Mouse (Mus musculus) hindbrain, embryonic 13.5 days (tissue): ENCODE measurements around the gene Dcun1d2. TPM values are rescaled to one million over a fixed set of nuclear protein-coding genes. Genes with fewer than 3 reads are reported as not detected.
A peak's percentile ranks its signal among the peaks of the same experiment; 100 is the strongest.

Source experiments
- ATAC-seq: fragments of 200-750 bp; cut with Nextera tagmentation; 2 replicates; pipeline ENCODE4 v1.8.0; 2017; ENCODE audit warnings: moderate TSS enrichment; ENCODE audit not compliant: low FRiP score
- H3K27ac ChIP-seq: fragments of 300-500 bp; sonication (generic); 2 replicates; pipeline ENCODE4 v1.5.1; 2015; ENCODE audit warnings: inconsistent platforms, mild to moderate bottlenecking, moderate library complexity
- H3K27me3 ChIP-seq: fragments of 300-500 bp; sonication (generic); 2 replicates; pipeline ENCODE4 v1.6.1; 2015; ENCODE audit warnings: mild to moderate bottlenecking, inconsistent platforms
- H3K36me3 ChIP-seq: fragments of 300-500 bp; sonication (generic); 2 replicates; pipeline ENCODE4 v1.6.1; 2015; ENCODE audit warnings: mild to moderate bottlenecking, inconsistent platforms
- H3K4me1 ChIP-seq: fragments of 300-500 bp; sonication (generic); replicated peaks from 2 replicates; pipeline ENCODE4 v1.6.1; 2015; ENCODE audit warnings: inconsistent platforms
- H3K4me2 ChIP-seq: fragments of 300-500 bp; sonication (generic); 2 replicates; pipeline ENCODE4 v1.6.1; 2015; ENCODE audit warnings: inconsistent platforms, mild to moderate bottlenecking, moderate library complexity
- H3K4me3 ChIP-seq: fragments of 300-500 bp; sonication (generic); 2 replicates; pipeline ENCODE4 v1.5.1; 2015; ENCODE audit warnings: mild to moderate bottlenecking, inconsistent platforms
- H3K9ac ChIP-seq: fragments of 300-500 bp; sonication (generic); 2 replicates; pipeline ENCODE4 v1.6.1; 2015; ENCODE audit warnings: mild to moderate bottlenecking, inconsistent platforms
- H3K9me3 ChIP-seq: fragments of 300-500 bp; sonication (generic); 2 replicates; pipeline ENCODE4 v1.6.1; 2016; ENCODE audit warnings: inconsistent platforms
- WGBS: fragments of 180-500 bp; shearing (Covaris S2); methylation state at CpG from one replicate; pipeline ENCODE4 v1.1.7; 2015; 5-methylcytosine and 5-hydroxymethylcytosine counted together
- polyA plus RNA-seq: library from polyadenylated mRNA; unstranded; fragments of >200 nt; fragmentation: Nextera tagmentation; extraction: Ambion mirVana; gene quantifications from 2 replicates; pipeline ENCODE4 v1.2.1, GENCODE M21; 2015

Gene Dcun1d2
- polyA plus RNA-seq, 1 experiment from 2014 or later = 33.7 TPM

GRCm38 (mm10) chr8:13217986-13218385 lies 69.9 kb downstream of the Dcun1d2 start:
- no peak for ATAC-seq
- no peaks in the 10 kb centered on the region for H3K36me3 ChIP-seq

GRCm38 (mm10) chr8:13217093-13217492 lies 70.8 kb downstream of the Dcun1d2 start:
- no peaks in the 10 kb centered on the region for H3K9me3 ChIP-seq
- no peaks in the 10 kb centered on the region for H3K36me3 ChIP-seq
- ATAC-seq = no peak
- H3K4me1 ChIP-seq = peaks cover 12% of the 10 kb centered on the region
- H3K9ac ChIP-seq = no peak overlapping the region
- H3K27me3 ChIP-seq = 0 out of 2 replicates have a peak, but pooled peaks cover 4% of the 10 kb centered on the region
- no peak overlapping the region for H3K4me3 ChIP-seq
- H3K27ac ChIP-seq = no peak overlapping the region
- no peak overlapping the region for H3K4me2 ChIP-seq
- WGBS = 62% methylated on average over 5 of the region's 5 CpGs

More at GRCm38 (mm10) chr8:13217986-13218385, 69.9 kb downstream of the Dcun1d2 start:
- Histone ChIP-seq H3K4me3 (no peak overlapping the region), H3K27me3 (0 out of 2 replicates have a peak, but pooled peaks cover 9% of the 10 kb centered on the region), H3K4me2 (no peak overlapping the region), H3K9me3 (no peaks in the 10 kb centered on the region), H3K4me1 (peaks cover 12% of the 10 kb centered on the region), H3K27ac (no peak overlapping the region), H3K9ac (no peak overlapping the region)

GRCm38 (mm10) chr8:13216386-13216785 lies 71.5 kb downstream of the Dcun1d2 start:
- H3K27ac ChIP-seq = no peak overlapping the region
- H3K36me3 ChIP-seq = no peaks in the 10 kb centered on the region
- H3K4me2 ChIP-seq = no peak overlapping the region
- no peak overlapping the region for H3K4me3 ChIP-seq
- no peak for ATAC-seq
- H3K9me3 ChIP-seq = no peaks in the 10 kb centered on the region
- no peaks in the 10 kb centered on the region for H3K27me3 ChIP-seq
- peaks cover 12% of the 10 kb centered on the region for H3K4me1 ChIP-seq
- no peak overlapping the region for H3K9ac ChIP-seq
- 78% methylated on average over 8 of the region's 8 CpGs for WGBS

GRCm38 (mm10) chr8:13213479-13214268 lies 74.3 kb downstream of the Dcun1d2 start:
- H3K27ac ChIP-seq = peak overlapping the region; percentile 48; the same call in 1 of the 2 replicates

GRCm38 (mm10) chr8:13209770-13210169 lies 78.2 kb downstream of the Dcun1d2 start:
- Histone ChIP-seq H3K4me2 (no peak overlapping the region), H3K36me3 (no peaks in the 10 kb centered on the region), H3K4me1 (peaks cover 12% of the 10 kb centered on the region), H3K27me3 (no peaks in the 10 kb centered on the region; the same call in none of the 2 replicates), H3K27ac (no peak overlapping the region), H3K9me3 (no peaks in the 10 kb centered on the region), H3K4me3 (no peak overlapping the region), H3K9ac (no peak overlapping the region)
- ATAC-seq = no peak
- WGBS = 46% methylated on average over 1 of the region's 1 CpGs

More at GRCm38 (mm10) chr8:13213479-13214268, 74.3 kb downstream of the Dcun1d2 start:
- 30% methylated on average over 10 of the region's 10 CpGs for WGBS
- peak overlapping the region; percentile 40 for H3K4me2 ChIP-seq
- peaks cover 12% of the 10 kb centered on the region for H3K4me1 ChIP-seq
- H3K27me3 ChIP-seq = no peaks in the 10 kb centered on the region; the same call in 1 of the 2 replicates
- H3K9me3 ChIP-seq = no peaks in the 10 kb centered on the region
- no peak overlapping the region for H3K4me3 ChIP-seq
- H3K9ac ChIP-seq = no peak overlapping the region
- H3K36me3 ChIP-seq = no peaks in the 10 kb centered on the region
- peak; percentile 77 for ATAC-seq

GRCm38 (mm10) chr8:13208627-13209355 lies 79.1 kb downstream of the Dcun1d2 start:
- ATAC-seq = no peak
- Histone ChIP-seq H3K36me3 (no peaks in the 10 kb centered on the region), H3K27ac (no peak overlapping the region), H3K4me1 (peaks cover 8% of the 10 kb centered on the region), H3K9me3 (no peaks in the 10 kb centered on the region), H3K9ac (no peak overlapping the region), H3K27me3 (no peaks in the 10 kb centered on the region; the same call in none of the 2 replicates), H3K4me3 (no peak overlapping the region), H3K4me2 (no peak overlapping the region)
- WGBS = 51% methylated on average over 6 of the region's 6 CpGs

GRCm38 (mm10) chr8:13206290-13206689 lies 81.6 kb downstream of the Dcun1d2 start:
- H3K4me2 ChIP-seq = no peak overlapping the region
- no peaks in the 10 kb centered on the region for H3K9me3 ChIP-seq
- H3K4me3 ChIP-seq = no peak overlapping the region
- peaks cover 23% of the 10 kb centered on the region for H3K27me3 ChIP-seq
- peaks cover under 1% of the 10 kb centered on the region; the same call in 1 of the 2 replicates for H3K4me1 ChIP-seq
- H3K9ac ChIP-seq = no peak overlapping the region
- 48% methylated on average over 5 of the region's 5 CpGs for WGBS
- no peaks in the 10 kb centered on the region for H3K36me3 ChIP-seq
- no peak for ATAC-seq
- no peak overlapping the region for H3K27ac ChIP-seq

Other genes starting within 250 kb of the Dcun1d2 start
- 0.73 and 1.1 TPM in 2 replicates for gene Proz, start 227.2 kb downstream of the Dcun1d2 start, polyA plus RNA-seq
- gene Pcid2, start 182.7 kb downstream of the Dcun1d2 start, polyA plus RNA-seq = 41.7 and 44.3 TPM in 2 replicates
- 71.7 and 73.0 TPM in 2 replicates for gene Cul4a, start 182.5 kb downstream of the Dcun1d2 start, polyA plus RNA-seq
- gene Lamp1, start 129.0 kb downstream of the Dcun1d2 start, polyA plus RNA-seq = 272 and 273 TPM in 2 replicates
- 11.4 and 13.3 TPM in 2 replicates for gene Grtp1, start 87.5 kb downstream of the Dcun1d2 start, polyA plus RNA-seq
- 0.81 and 1.3 TPM in 2 replicates for gene Adprhl1, start 34.0 kb downstream of the Dcun1d2 start, polyA plus RNA-seq
- gene Tmco3, start 59 bp upstream of the Dcun1d2 start, polyA plus RNA-seq = 43.6 and 48.8 TPM in 2 replicates
- gene Tfdp1, start 50.6 kb upstream of the Dcun1d2 start, polyA plus RNA-seq = 99.5 and 103 TPM in 2 replicates
- gene Atp4b, start 108.7 kb upstream of the Dcun1d2 start, polyA plus RNA-seq = not detected in 2 replicates
- gene Grk1, start 117.0 kb upstream of the Dcun1d2 start, polyA plus RNA-seq = not detected in 2 replicates
- 0.39 and 0.62 TPM in 2 replicates for gene Tmem255b, start 147.1 kb upstream of the Dcun1d2 start, polyA plus RNA-seq
- 23.5 and 25.8 TPM in 2 replicates for gene Gas6, start 206.4 kb upstream of the Dcun1d2 start, polyA plus RNA-seq